Mouse (Mus musculus): ENCODE measurements around the gene Snapin. TPM values are rescaled to one million over a fixed set of nuclear protein-coding genes. Genes with fewer than 3 reads are reported as not detected.

Snapin gene
- 55.5 and 57.2 TPM in 2 replicates for polyA plus RNA-seq (2016; fragmentation: Nextera tagmentation; extraction: Ambion mirVana)

DNA sequence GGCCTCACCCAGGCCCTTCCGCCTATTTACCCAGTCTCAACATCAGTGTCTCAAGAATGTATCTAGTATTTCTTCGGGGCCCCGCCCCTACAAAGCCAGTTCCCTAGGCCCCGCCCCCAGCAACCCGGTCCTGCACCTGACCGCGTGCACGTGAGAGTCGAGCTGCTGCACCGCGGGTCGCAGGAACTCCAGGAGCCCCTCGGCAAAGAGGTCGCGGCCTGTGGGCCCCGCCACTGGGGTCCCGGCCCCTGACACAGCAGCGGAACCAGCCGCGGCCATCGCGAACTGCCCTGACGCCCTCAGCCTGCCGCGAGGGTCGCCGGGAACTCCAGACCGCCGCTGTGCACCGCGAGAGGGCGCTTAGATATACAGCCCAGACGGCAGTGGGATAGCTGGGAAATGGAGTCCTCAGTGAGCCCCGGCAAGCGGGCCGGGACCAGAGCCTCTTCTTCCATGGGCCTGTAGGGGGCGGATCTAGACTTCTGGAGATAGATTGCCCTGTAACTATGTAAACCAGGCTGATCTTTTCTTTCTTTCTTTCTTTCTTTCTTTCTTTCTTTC, at the start of gene Snapin:
TSS of gene Snapin (minus strand) at position 338 of the 561 bp plus-strand sequence.
- peak; percentile 96 for DNase-seq (ENCODE audit: low spot score)
- Histone ChIP-seq H3K9me3 (no peaks in the 10 kb centered on the region), H3K4me3 (peak within 1 kb of the TSS; percentile 67), H3K27ac (replicated peaks) (peak within 1 kb of the TSS; percentile 88), H3K27me3 (replicated peaks; ENCODE audit: low read depth, poor library complexity, severe bottlenecking) (no peaks in the 10 kb centered on the region), H3K4me1 (peaks cover 7% of the 10 kb centered on the region), H3K36me3 (replicated peaks) (peaks cover 50% of the 10 kb centered on the region)
- WGBS, result under 1% methylated on average over 37 of the region's 37 CpGs

DNA sequence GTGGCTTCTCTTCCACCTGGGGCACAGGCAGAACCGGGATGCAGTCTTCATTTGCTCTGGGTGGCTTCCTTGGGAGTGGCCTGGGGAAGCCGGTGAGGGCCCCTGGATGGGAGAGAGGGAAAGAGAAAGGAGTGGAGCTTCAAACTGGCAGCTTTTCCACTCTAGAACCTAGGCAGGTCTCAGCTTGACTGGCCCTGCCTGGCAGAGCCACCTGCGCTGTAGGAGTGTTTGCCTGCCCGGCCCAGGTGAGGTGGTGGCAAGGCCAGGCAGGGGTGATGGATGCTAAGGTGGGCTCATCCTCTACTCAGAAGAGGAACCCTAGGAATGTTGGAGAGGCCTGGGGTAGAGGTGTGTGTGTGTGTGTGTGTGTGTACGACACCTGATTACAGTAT, 47.1 kb upstream of the Snapin start:
- Histone ChIP-seq H3K27me3 (replicated peaks; ENCODE audit: low read depth, poor library complexity, severe bottlenecking) (peaks cover 24% of the 10 kb centered on the region), H3K4me3 (no peak overlapping the region), H3K4me1 (peaks cover 36% of the 10 kb centered on the region), H3K36me3 (replicated peaks) (no peaks in the 10 kb centered on the region), H3K9me3 (no peaks in the 10 kb centered on the region), H3K27ac (replicated peaks) (no peak overlapping the region)
- 75% methylated on average over 5 of the region's 5 CpGs for WGBS
- no peak for DNase-seq (ENCODE audit: low spot score)

- 46% methylated on average over 10 of the region's 10 CpGs for WGBS
- H3K36me3 ChIP-seq (replicated peaks), result no peaks in the 10 kb centered on the region
These were observed 46.5 kb upstream of the Snapin start, which contains the start of gene S100a16 for GRCm38 (mm10) chr3:90537141-90537904. Gene S100a16, plus strand, starts transcription at chr3:90537254.

GRCm38 (mm10) chr3:90535446-90535845, 44.6 kb upstream of the Snapin start:
- H3K27ac ChIP-seq (replicated peaks), result no peak overlapping the region
- H3K4me1 ChIP-seq, result peaks cover 12% of the 10 kb centered on the region
- H3K4me3 ChIP-seq, result no peak overlapping the region
- 67% methylated on average over 1 of the region's 1 CpGs for WGBS
- no peaks in the 10 kb centered on the region for H3K36me3 ChIP-seq (replicated peaks)
- DNase-seq (ENCODE audit: low spot score), result no peak
- H3K9me3 ChIP-seq, result no peaks in the 10 kb centered on the region
- H3K27me3 ChIP-seq (replicated peaks; ENCODE audit: low read depth, poor library complexity, severe bottlenecking), result peaks cover 24% of the 10 kb centered on the region

More at GRCm38 (mm10) chr3:90537141-90537904, 46.5 kb upstream of the Snapin start, which contains the start of gene S100a16:
- Histone ChIP-seq H3K9me3 (no peaks in the 10 kb centered on the region), H3K27ac (replicated peaks) (no peak within 1 kb of the TSS), H3K4me3 (no peak within 1 kb of the TSS), H3K4me1 (peaks cover 30% of the 10 kb centered on the region), H3K27me3 (replicated peaks; ENCODE audit: low read depth, poor library complexity, severe bottlenecking) (peaks cover 24% of the 10 kb centered on the region)
- DNase-seq (ENCODE audit: low spot score), result no peak

GRCm38 (mm10) chr3:90531713-90532112, 40.9 kb upstream of the Snapin start:
- Histone ChIP-seq H3K9me3 (no peaks in the 10 kb centered on the region), H3K27ac (replicated peaks) (no peak overlapping the region), H3K27me3 (replicated peaks; ENCODE audit: low read depth, poor library complexity, severe bottlenecking) (peaks cover 2% of the 10 kb centered on the region; the same call in 1 of the 2 replicates), H3K4me3 (no peak overlapping the region), H3K36me3 (replicated peaks) (no peaks in the 10 kb centered on the region), H3K4me1 (no peaks in the 10 kb centered on the region)
- DNase-seq (ENCODE audit: low spot score), result no peak
- 71% methylated on average over 5 of the region's 5 CpGs for WGBS

GRCm38 (mm10) chr3:90527291-90527873, 36.5 kb upstream of the Snapin start:
- Histone ChIP-seq H3K36me3 (replicated peaks) (no peaks in the 10 kb centered on the region), H3K27ac (replicated peaks) (no peak overlapping the region), H3K4me1 (no peaks in the 10 kb centered on the region), H3K27me3 (replicated peaks; ENCODE audit: low read depth, poor library complexity, severe bottlenecking) (0 out of 2 replicates have a peak, but pooled peaks cover 4% of the 10 kb centered on the region), H3K9me3 (no peaks in the 10 kb centered on the region), H3K4me3 (no peak overlapping the region)
- DNase-seq (ENCODE audit: low spot score), result no peak
- WGBS, result 91% methylated on average over 7 of the region's 7 CpGs

GRCm38 (mm10) chr3:90526580-90526979, 35.7 kb upstream of the Snapin start, which contains the start of gene S100a14:
Gene S100a14, plus strand, starts transcription at chr3:90526856.
- H3K4me1 ChIP-seq, result no peaks in the 10 kb centered on the region
- H3K27ac ChIP-seq (replicated peaks), result no peak within 1 kb of the TSS
- no peaks in the 10 kb centered on the region for H3K36me3 ChIP-seq (replicated peaks)
- H3K4me3 ChIP-seq, result no peak within 1 kb of the TSS
- H3K9me3 ChIP-seq, result no peaks in the 10 kb centered on the region
- WGBS, result 83% methylated on average over 5 of the region's 5 CpGs
- DNase-seq (ENCODE audit: low spot score), result no peak
- 0 out of 2 replicates have a peak, but pooled peaks cover 4% of the 10 kb centered on the region for H3K27me3 ChIP-seq (replicated peaks; ENCODE audit: low read depth, poor library complexity, severe bottlenecking)

- H3K9me3 ChIP-seq, result no peaks in the 10 kb centered on the region
- 0 out of 2 replicates have a peak, but pooled peaks cover 4% of the 10 kb centered on the region for H3K27me3 ChIP-seq (replicated peaks; ENCODE audit: low read depth, poor library complexity, severe bottlenecking)
- H3K4me3 ChIP-seq, result no peak overlapping the region
- 70% methylated on average over 2 of the region's 2 CpGs for WGBS
- H3K4me1 ChIP-seq, result no peaks in the 10 kb centered on the region
- no peaks in the 10 kb centered on the region for H3K36me3 ChIP-seq (replicated peaks)
- DNase-seq (ENCODE audit: low spot score), result no peak
- H3K27ac ChIP-seq (replicated peaks), result no peak overlapping the region
These were observed 35.2 kb upstream of the Snapin start for GRCm38 (mm10) chr3:90526076-90526475.

- H3K4me1 ChIP-seq, result no peaks in the 10 kb centered on the region
- no peak overlapping the region for H3K4me3 ChIP-seq
- no peak for DNase-seq (ENCODE audit: low spot score)
- H3K27me3 ChIP-seq (replicated peaks; ENCODE audit: low read depth, poor library complexity, severe bottlenecking), result 0 out of 2 replicates have a peak, but pooled peaks cover 4% of the 10 kb centered on the region
- no peaks in the 10 kb centered on the region for H3K9me3 ChIP-seq
- no peaks in the 10 kb centered on the region for H3K36me3 ChIP-seq (replicated peaks)
- H3K27ac ChIP-seq (replicated peaks), result no peak overlapping the region
- WGBS, result 54% methylated on average over 4 of the region's 4 CpGs
These were observed 34.6 kb upstream of the Snapin start for GRCm38 (mm10) chr3:90525421-90525820.

DNA sequence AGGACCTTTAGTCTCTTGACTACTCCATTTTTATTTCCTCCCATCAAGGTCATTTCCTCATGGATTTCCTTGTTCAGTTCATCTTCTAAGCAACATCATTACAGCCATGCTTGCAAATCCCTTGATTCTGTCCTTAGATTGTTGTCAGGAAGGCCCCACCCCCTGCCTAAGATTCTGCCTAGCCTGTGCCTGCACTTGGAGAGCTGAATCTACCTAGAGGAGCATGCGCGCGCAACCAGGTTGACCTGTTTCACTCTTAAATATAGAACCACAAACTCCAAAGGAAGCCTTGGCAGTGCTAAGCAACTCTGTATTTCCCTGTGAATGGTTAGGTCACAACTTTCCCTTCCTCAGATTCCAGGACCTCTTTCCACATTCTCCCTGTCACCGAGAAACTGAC, 26.9 kb upstream of the Snapin start:
- 83% methylated on average over 4 of the region's 4 CpGs for WGBS
- H3K4me3 ChIP-seq, result no peak overlapping the region

DNA sequence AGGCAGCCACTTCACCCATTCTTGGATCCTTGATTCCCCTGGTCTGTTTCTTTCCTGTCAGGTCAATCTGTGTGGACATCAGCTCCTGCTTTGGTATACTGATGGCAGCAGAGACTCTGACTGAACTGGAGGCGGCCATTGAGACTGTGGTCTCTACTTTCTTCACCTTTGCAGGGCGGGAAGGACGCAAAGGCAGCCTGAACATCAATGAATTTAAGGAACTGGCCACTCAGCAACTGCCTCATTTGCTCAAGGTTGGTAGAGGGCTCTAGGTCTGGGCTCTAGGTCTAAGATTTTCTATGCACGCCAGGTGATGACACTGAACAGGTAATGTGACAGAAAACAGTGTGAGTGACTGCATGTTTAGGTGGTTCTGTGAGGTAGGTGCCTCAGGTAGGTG, 25.0 kb upstream of the Snapin start:
- DNase-seq (ENCODE audit: low spot score), result no peak
- 87% methylated on average over 4 of the region's 4 CpGs for WGBS
- H3K4me1 ChIP-seq, result peaks cover 23% of the 10 kb centered on the region
- H3K27ac ChIP-seq (replicated peaks), result no peak overlapping the region
- no peaks in the 10 kb centered on the region for H3K36me3 ChIP-seq (replicated peaks)
- H3K27me3 ChIP-seq (replicated peaks; ENCODE audit: low read depth, poor library complexity, severe bottlenecking), result peaks cover 51% of the 10 kb centered on the region
- H3K4me3 ChIP-seq, result no peak overlapping the region
- no peaks in the 10 kb centered on the region for H3K9me3 ChIP-seq

More for the DNA sequence above, 26.9 kb upstream of the Snapin start:
- no peak for DNase-seq (ENCODE audit: low spot score)
- Histone ChIP-seq H3K27ac (replicated peaks) (no peak overlapping the region), H3K9me3 (no peaks in the 10 kb centered on the region), H3K36me3 (replicated peaks) (no peaks in the 10 kb centered on the region), H3K27me3 (replicated peaks; ENCODE audit: low read depth, poor library complexity, severe bottlenecking) (peaks cover 35% of the 10 kb centered on the region), H3K4me1 (peaks cover 23% of the 10 kb centered on the region)

GRCm38 (mm10) chr3:90515242-90515641, 24.4 kb upstream of the Snapin start:
- Histone ChIP-seq H3K27ac (replicated peaks) (peak overlapping the region; percentile 20; the same call in 1 of the 2 replicates), H3K27me3 (replicated peaks; ENCODE audit: low read depth, poor library complexity, severe bottlenecking) (peaks cover 52% of the 10 kb centered on the region), H3K4me3 (peak overlapping the region; percentile 58), H3K4me1 (peaks cover 23% of the 10 kb centered on the region), H3K36me3 (replicated peaks) (no peaks in the 10 kb centered on the region), H3K9me3 (no peaks in the 10 kb centered on the region)
- 38% methylated on average over 1 of the region's 1 CpGs for WGBS
- DNase-seq (ENCODE audit: low spot score), result no peak
